Mouse (Mus musculus): ENCODE data around the gene Sars2.

DNA sequence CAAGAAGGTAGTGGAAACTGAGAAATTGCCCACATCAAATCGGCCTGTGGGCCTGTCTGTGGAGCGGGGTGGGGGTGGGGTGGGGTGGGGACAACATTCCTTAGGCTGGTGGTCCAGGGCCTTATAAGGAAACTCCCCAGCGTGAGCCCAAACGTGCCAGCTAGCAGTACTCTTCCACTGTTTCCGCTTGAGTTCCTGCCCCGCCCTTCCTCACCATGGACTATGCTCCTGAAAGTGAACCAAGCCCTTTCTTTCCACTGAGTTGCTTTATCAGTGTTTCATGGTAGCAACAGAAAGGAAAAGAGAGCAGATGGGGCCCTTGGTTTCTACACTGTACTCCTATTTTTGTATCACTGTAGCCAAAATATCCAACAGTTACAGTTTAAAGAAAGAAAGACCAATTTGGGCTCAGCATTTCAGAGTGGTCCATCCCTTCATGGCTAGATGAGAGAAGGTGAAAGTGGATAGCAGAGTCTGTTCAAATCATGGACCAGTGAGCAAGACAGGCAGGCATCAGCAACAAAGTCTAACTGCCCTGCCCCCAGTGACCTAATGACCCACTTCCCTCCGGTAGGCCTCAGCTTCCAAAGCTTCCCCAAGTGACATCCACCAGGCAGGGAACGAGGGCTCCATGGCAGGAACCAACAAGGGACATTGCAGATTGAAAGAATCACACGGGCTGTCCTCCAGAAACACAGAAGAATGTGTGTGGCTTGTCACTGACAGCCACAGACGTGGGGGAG is 61.2 kb downstream of the Sars2 start:
- TF ChIP-seq FLI1 (IDR thresholded peaks at IDR 0.05; ENCODE audit: low read length) = no peak
- no peak for TF ChIP-seq GATA1 (IDR thresholded peaks at IDR 0.05; ENCODE audit: borderline replicate concordance, low read length)

All from megakaryocyte, embryonic 14.5 days (primary cell).